In the genomic region with DNA sequence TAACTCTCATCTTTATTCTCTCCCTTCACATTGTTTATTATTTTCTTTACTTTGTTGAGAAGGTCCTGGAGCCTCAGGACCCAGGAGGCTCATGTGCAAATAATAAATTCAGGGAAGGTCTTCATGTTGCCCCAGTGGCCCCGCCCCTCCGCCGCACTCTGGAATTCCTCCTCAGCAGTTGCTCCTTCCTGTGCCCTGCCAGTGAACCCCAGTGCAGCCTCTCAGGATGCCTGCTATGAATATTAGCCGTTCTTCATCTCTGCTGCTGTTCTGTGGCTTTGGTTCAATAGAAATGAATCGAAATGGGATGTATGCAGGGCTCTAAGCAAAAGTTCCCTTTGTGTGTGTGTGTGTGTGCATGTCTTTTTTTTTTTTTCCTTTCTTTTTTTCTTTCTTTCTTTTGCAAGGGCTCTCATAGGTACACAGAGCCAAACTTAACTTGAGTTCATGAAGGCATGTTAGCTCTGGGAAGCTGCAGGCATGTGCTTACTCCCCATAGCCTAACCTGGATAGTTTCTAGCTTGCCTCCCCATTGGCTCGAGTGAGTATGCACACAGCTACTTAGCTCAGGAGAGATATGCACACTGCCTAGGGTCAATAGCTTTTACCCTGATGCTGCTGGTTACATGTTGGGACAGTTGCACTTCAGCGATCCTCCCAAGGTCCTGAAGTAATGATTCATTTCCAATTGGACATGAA, we compare ENCODE assay signal across 11 mouse cellular contexts.
DNase-seq lines count a peak whose midpoint lies in the region; ATAC-seq and TF ChIP-seq lines count a peak whose summit lies in the region.
"Had no signal": no experiment of that assay in that cellular context is flagged by ENCODE, and none has a peak within 500 bp of the region (broad histone marks: within the 10 kb centered on the region; RNA-seq: fewer than 3 reads in every experiment).

No protein-coding gene starts in this region.

- ATAC-seq in heart, embryonic 15.5 days (replicated peaks; ENCODE audit: insufficient number of reproducible peaks, insufficient read depth, low FRiP score, low read depth) = no peak
- no peak for ATAC-seq in heart, embryonic 11.5 days (replicated peaks; ENCODE audit: insufficient number of reproducible peaks, low FRiP score, low TSS enrichment)
- no peak for ATAC-seq in neural tube, embryonic 15.5 days (ENCODE audit: low FRiP score)
- ATAC-seq: midbrain, embryonic 15.5 days had no signal

- no peak overlapping the region for H3K9ac ChIP-seq in heart, embryonic 15.5 days
- no peak overlapping the region for H3K9ac ChIP-seq in heart, embryonic 11.5 days (ENCODE audit: low read depth, low read length)
- H3K9ac ChIP-seq in neural tube, embryonic 15.5 days (replicated peaks) = no peak overlapping the region
- H3K9ac ChIP-seq: midbrain, embryonic 15.5 days had no signal

- H3K27me3 ChIP-seq in heart, embryonic 15.5 days = no peaks in the 10 kb centered on the region
- H3K27me3 ChIP-seq in heart, embryonic 11.5 days (ENCODE audit: control insufficient read depth, insufficient read depth, low read length) = no peaks in the 10 kb centered on the region
- H3K27me3 ChIP-seq in neural tube, embryonic 15.5 days (replicated peaks) = no peaks in the 10 kb centered on the region
- H3K27me3 ChIP-seq: midbrain, embryonic 15.5 days had no signal

- no peak for TF ChIP-seq CTCF in layer of hippocampus, adult 2 months (conservative IDR thresholded peaks at IDR 0.05)

- 54% methylated on average over 7 of the region's 7 CpGs for WGBS in heart, embryonic 15.5 days
- 62% methylated on average over 7 of the region's 7 CpGs for WGBS in heart, embryonic 11.5 days (ENCODE audit: insufficient replicate concordance)
- 62% methylated on average over 7 of the region's 7 CpGs for WGBS in neural tube, embryonic 15.5 days

- H3K4me1 ChIP-seq in heart, embryonic 15.5 days (replicated peaks) = peaks cover 25% of the 10 kb centered on the region
- peaks cover 7% of the 10 kb centered on the region for H3K4me1 ChIP-seq in heart, embryonic 11.5 days (ENCODE audit: control insufficient read depth, insufficient read depth, low read length)
- 0 out of 2 replicates have a peak, but pooled peaks cover 4% of the 10 kb centered on the region for H3K4me1 ChIP-seq in neural tube, embryonic 15.5 days
- H3K4me1 ChIP-seq: midbrain, embryonic 15.5 days had no signal

- H3K4me2 ChIP-seq in heart, embryonic 15.5 days = no peak overlapping the region
- no peak overlapping the region for H3K4me2 ChIP-seq in heart, embryonic 11.5 days
- H3K4me2 ChIP-seq in neural tube, embryonic 15.5 days = no peak overlapping the region
- H3K4me2 ChIP-seq: midbrain, embryonic 15.5 days had no signal

- H3K4me3 ChIP-seq in heart, embryonic 15.5 days = no peak overlapping the region
- H3K4me3 ChIP-seq in heart, embryonic 11.5 days (ENCODE audit: low read depth, low read length) = no peak overlapping the region
- H3K4me3 ChIP-seq in neural tube, embryonic 15.5 days (replicated peaks) = no peak overlapping the region
- H3K4me3 ChIP-seq in layer of hippocampus, adult 2 months = no peak overlapping the region
- H3K4me3 ChIP-seq: midbrain, embryonic 15.5 days had no signal

- H3K9me3 ChIP-seq in heart, embryonic 15.5 days (replicated peaks) = no peaks in the 10 kb centered on the region
- H3K9me3 ChIP-seq in heart, embryonic 11.5 days (replicated peaks; ENCODE audit: control insufficient read depth, low read length) = no peaks in the 10 kb centered on the region
- no peaks in the 10 kb centered on the region for H3K9me3 ChIP-seq in neural tube, embryonic 15.5 days (replicated peaks)
- H3K9me3 ChIP-seq: midbrain, embryonic 15.5 days had no signal

- peak overlapping the region; percentile 23; the same call in 1 of the 2 replicates for H3K27ac ChIP-seq in heart, embryonic 15.5 days
- no peak overlapping the region for H3K27ac ChIP-seq in heart, embryonic 11.5 days (ENCODE audit: low read depth, low read length)
- no peak overlapping the region for H3K27ac ChIP-seq in neural tube, embryonic 15.5 days (replicated peaks)
- no peak overlapping the region for H3K27ac ChIP-seq in layer of hippocampus, adult 2 months
- H3K27ac ChIP-seq: midbrain, embryonic 15.5 days had no signal

- no peaks in the 10 kb centered on the region for H3K36me3 ChIP-seq in heart, embryonic 15.5 days
- H3K36me3 ChIP-seq in heart, embryonic 11.5 days (ENCODE audit: control insufficient read depth, insufficient read depth, low read length) = no peaks in the 10 kb centered on the region
- H3K36me3 ChIP-seq in neural tube, embryonic 15.5 days = no peaks in the 10 kb centered on the region
- H3K36me3 ChIP-seq: midbrain, embryonic 15.5 days had no signal

- DNase-seq in neural tube, embryonic 10.5 days (ENCODE audit: extremely low spot score, low spot score) = peak; percentile 54
- DNase-seq in kidney, postnatal 25 days = peak; percentile 45 to 54
- no peak for DNase-seq in layer of hippocampus, adult 2 months (ENCODE audit: low spot score in 2 of 2)
- DNase-seq in urinary bladder, postnatal 25 days (ENCODE audit: low spot score) = no peak
- DNase-seq in thymus, postnatal 10 days (ENCODE audit: low spot score in 2 of 2) = no peak
- DNase-seq: adrenal gland, adult 2 months; lung, adult 18-20 months had no signal

Comparison
In these comparisons a context has a peak if more than half of its experiments do, and no peak if none do; other contexts are left out.
1. DNase-seq: peak in neural tube, embryonic 10.5 days (single experiment) and kidney, postnatal 25 days (2 of 2); none in layer of hippocampus, adult 2 months (0 of 2), urinary bladder, postnatal 25 days (single experiment) and thymus, postnatal 10 days (0 of 2).